Mouse (Mus musculus) CH12.LX (cell line): ENCODE measurements around the gene Nr2e3. TPM values are rescaled to one million over a fixed set of nuclear protein-coding genes. Genes with fewer than 3 reads are reported as not detected.
A peak's percentile ranks its signal among the peaks of the same experiment; 100 is the strongest.

ENCODE experiments used
- DNase-seq: peaks from one replicate; pipeline ENCODE4 v3.0.0-alpha.2; 2013; ENCODE audit errors: extremely low read depth
- H3K27ac ChIP-seq: 2 replicates; pipeline ENCODE4 v1.5.1; 2012; ENCODE audit warnings: low read depth, mild to moderate bottlenecking, control low read depth, moderate library complexity; ENCODE audit not compliant: insufficient read depth
- H3K27me3 ChIP-seq: replicated peaks from 2 replicates; pipeline ENCODE3; 2012; ENCODE audit warnings: inconsistent platforms
- H3K36me3 ChIP-seq, 2 experiments: replicated peaks in 1 of 2; 2 replicates each; pipeline versions ENCODE3 to v1.6.1; 2012; ENCODE audit warnings: inconsistent platforms in 1 of 2, low read length in 1 of 2, mild to moderate bottlenecking in 1 of 2, mixed read lengths in 1 of 2, moderate library complexity in 1 of 2; ENCODE audit not compliant: control insufficient read depth in 1 of 2, insufficient read depth in 1 of 2
- H3K4me1 ChIP-seq, 2 experiments: 2 replicates each; pipeline ENCODE4 v1.6.1; 2012; ENCODE audit warnings: inconsistent platforms in 1 of 2, moderate library complexity in 1 of 2; ENCODE audit not compliant: insufficient read depth in 2 of 2, control insufficient read depth in 1 of 2
- H3K4me2 ChIP-seq: 2 replicates; pipeline ENCODE4 v1.6.1; 2012; ENCODE audit warnings: low read depth, mild to moderate bottlenecking, control low read depth; ENCODE audit not compliant: poor library complexity, insufficient read depth, severe bottlenecking
- H3K4me3 ChIP-seq, 3 experiments: fragments of 150-350 bp in 1 of 3; sonication (generic) in 1 of 3; replicated peaks in 1 of 3; 2 replicates each; pipeline versions ENCODE3 to v1.5.1; 2011 to 2012; ENCODE audit warnings: low read depth in 2 of 3, low read length in 2 of 3, mild to moderate bottlenecking in 2 of 3, moderate library complexity in 2 of 3, control low read depth in 1 of 3, improper control_type of control experiment in 1 of 3, inconsistent platforms in 1 of 3, mixed read lengths in 1 of 3; ENCODE audit not compliant: poor library complexity in 1 of 3
- H3K79me2 ChIP-seq: replicated peaks from 2 replicates; pipeline ENCODE4 v1.6.1; 2012; ENCODE audit warnings: mild to moderate bottlenecking, moderate library complexity; ENCODE audit not compliant: control insufficient read depth, poor library complexity, insufficient read depth, severe bottlenecking; ENCODE audit errors: extremely low read depth
- H3K9ac ChIP-seq: 2 replicates; pipeline ENCODE4 v1.6.1; 2012; ENCODE audit warnings: low read depth, mild to moderate bottlenecking, control low read depth, moderate library complexity; ENCODE audit not compliant: insufficient read depth
- H3K9me3 ChIP-seq: replicated peaks from 2 replicates; pipeline ENCODE3; 2012; ENCODE audit warnings: low read length, inconsistent platforms, mixed read lengths
- CHD1 ChIP-seq: IDR thresholded peaks from 2 replicates; pipeline ENCODE4 v1.6.1; 2012; ENCODE audit warnings: low read depth, low read length, improper control_type of control experiment, inconsistent platforms
- CHD2 ChIP-seq: IDR thresholded peaks from 2 replicates; pipeline ENCODE4 v1.6.1; 2011; ENCODE audit warnings: low read length, improper control_type of control experiment
- CTCF ChIP-seq, 2 experiments: IDR thresholded peaks in 1 of 2; conservative IDR thresholded peaks in 1 of 2; 2 replicates each; pipeline ENCODE4 v1.5.1; 2011 to 2012; ENCODE audit warnings: low read depth in 2 of 2, low read length in 2 of 2, improper control_type of control experiment in 1 of 2, inconsistent platforms in 1 of 2, mild to moderate bottlenecking in 1 of 2, moderate library complexity in 1 of 2
- EP300 ChIP-seq: IDR thresholded peaks from 2 replicates; pipeline ENCODE4 v1.6.1; 2011; ENCODE audit warnings: low read length, improper control_type of control experiment
- JUN ChIP-seq: IDR thresholded peaks from 2 replicates; pipeline ENCODE4 v1.6.1; 2011; ENCODE audit warnings: low read depth, mild to moderate bottlenecking, low read length, improper control_type of control experiment, moderate library complexity; ENCODE audit not compliant: insufficient read depth
- KAT2A ChIP-seq: IDR thresholded peaks from 2 replicates; pipeline ENCODE4 v1.6.1; 2012; ENCODE audit warnings: low read length, improper control_type of control experiment, inconsistent platforms; ENCODE audit not compliant: insufficient replicate concordance
- MAX ChIP-seq: IDR thresholded peaks from 2 replicates; pipeline ENCODE4 v1.6.1; 2011; ENCODE audit warnings: low read length, improper control_type of control experiment
- MAZ ChIP-seq: IDR thresholded peaks from 2 replicates; pipeline ENCODE4 v1.6.1; 2012; ENCODE audit warnings: low read depth, mild to moderate bottlenecking, inconsistent platforms, low read length, improper control_type of control experiment, moderate library complexity
- MXI1 ChIP-seq: IDR thresholded peaks from 2 replicates; pipeline ENCODE4 v1.6.1; 2011; ENCODE audit warnings: mild to moderate bottlenecking, low read depth, low read length, improper control_type of control experiment
- MYC ChIP-seq: IDR thresholded peaks from 2 replicates; pipeline ENCODE4 v1.6.1; 2011; ENCODE audit warnings: low read depth, mild to moderate bottlenecking, improper control_type of control experiment, low read length
- NELFE ChIP-seq: IDR thresholded peaks from 2 replicates; pipeline ENCODE4 v1.6.1; 2011; ENCODE audit warnings: low read depth, low read length, improper control_type of control experiment
- NRF1 ChIP-seq: IDR thresholded peaks from 2 replicates; pipeline ENCODE4 v1.6.1; 2014; ENCODE audit warnings: low read depth, mild to moderate bottlenecking, inconsistent platforms, low read length, improper control_type of control experiment, moderate library complexity
- POLR2A ChIP-seq: IDR thresholded peaks from 2 replicates; pipeline ENCODE4 v1.6.1; 2011; ENCODE audit warnings: low read depth, mild to moderate bottlenecking, improper control_type of control experiment, low read length
- RCOR1 ChIP-seq: conservative IDR thresholded peaks from 2 replicates; pipeline ENCODE4 v1.6.1; 2012; ENCODE audit warnings: low read depth, mild to moderate bottlenecking, inconsistent platforms, low read length, improper control_type of control experiment
- SIN3A ChIP-seq: IDR thresholded peaks from 2 replicates; pipeline ENCODE4 v1.6.1; 2012; ENCODE audit warnings: low read length, improper control_type of control experiment, inconsistent platforms
- TCF12 ChIP-seq: IDR thresholded peaks from 2 replicates; pipeline ENCODE4 v1.6.1; 2014; ENCODE audit warnings: low read depth, mild to moderate bottlenecking, inconsistent platforms, low read length, improper control_type of control experiment
- UBTF ChIP-seq: IDR thresholded peaks from 2 replicates; pipeline ENCODE4 v1.6.1; 2012; ENCODE audit warnings: low read depth, mild to moderate bottlenecking, inconsistent platforms, low read length, improper control_type of control experiment, moderate library complexity
- USF2 ChIP-seq: conservative IDR thresholded peaks from 2 replicates; pipeline ENCODE4 v1.6.1; 2011; ENCODE audit warnings: low read depth, low read length, improper control_type of control experiment
- ZKSCAN1 ChIP-seq: IDR thresholded peaks from 2 replicates; pipeline ENCODE4 v1.6.1; 2012; ENCODE audit warnings: low read depth, inconsistent platforms, low read length, improper control_type of control experiment, borderline replicate concordance
- ZNF384 ChIP-seq: IDR thresholded peaks from 2 replicates; pipeline ENCODE4 v1.6.1; 2012; ENCODE audit warnings: low read depth, low read length, improper control_type of control experiment, inconsistent platforms
- dilution Hi-C: fragments of 300-500 bp; cut with MboI; formaldehyde crosslinking; loops from 2 replicates; pipeline ENCODE4 v1.14.3; 2020; ENCODE audit warnings: low sequenced_read_pairs; ENCODE audit not compliant: extremely low pct_unique_long_range_greater_than_20kb, extremely low pct_ligation_motif_present
- in situ Hi-C: fragments of 300-500 bp; cut with MboI; formaldehyde crosslinking; loops from 3 replicates; pipeline ENCODE4 v1.14.3; 2019; ENCODE audit warnings: low sequenced_read_pairs, low pct_ligation_motif_present, low pct_unique_long_range_greater_than_20kb, mixed read lengths
- polyA plus RNA-seq: library from polyadenylated mRNA; unstranded; fragments of >175 nt; gene quantifications from 2 replicates; pipeline ENCODE4 v1.2.1, GENCODE M21; 2012; ENCODE audit warnings: low read depth; ENCODE audit not compliant: insufficient read length
- total RNA-seq, 2 experiments: library from RNA; depleted of rRNA; stranded (reverse); fragments of 300-350 nt in 1 of 2; fragments of >200 nt in 1 of 2; gene quantifications; 2 replicates each; pipeline ENCODE4 v1.2.3; 2012 to 2014

The Nr2e3 gene
- total and polyA plus RNA-seq, 3 experiments: 0.13 TPM; not detected in 2

DNA sequence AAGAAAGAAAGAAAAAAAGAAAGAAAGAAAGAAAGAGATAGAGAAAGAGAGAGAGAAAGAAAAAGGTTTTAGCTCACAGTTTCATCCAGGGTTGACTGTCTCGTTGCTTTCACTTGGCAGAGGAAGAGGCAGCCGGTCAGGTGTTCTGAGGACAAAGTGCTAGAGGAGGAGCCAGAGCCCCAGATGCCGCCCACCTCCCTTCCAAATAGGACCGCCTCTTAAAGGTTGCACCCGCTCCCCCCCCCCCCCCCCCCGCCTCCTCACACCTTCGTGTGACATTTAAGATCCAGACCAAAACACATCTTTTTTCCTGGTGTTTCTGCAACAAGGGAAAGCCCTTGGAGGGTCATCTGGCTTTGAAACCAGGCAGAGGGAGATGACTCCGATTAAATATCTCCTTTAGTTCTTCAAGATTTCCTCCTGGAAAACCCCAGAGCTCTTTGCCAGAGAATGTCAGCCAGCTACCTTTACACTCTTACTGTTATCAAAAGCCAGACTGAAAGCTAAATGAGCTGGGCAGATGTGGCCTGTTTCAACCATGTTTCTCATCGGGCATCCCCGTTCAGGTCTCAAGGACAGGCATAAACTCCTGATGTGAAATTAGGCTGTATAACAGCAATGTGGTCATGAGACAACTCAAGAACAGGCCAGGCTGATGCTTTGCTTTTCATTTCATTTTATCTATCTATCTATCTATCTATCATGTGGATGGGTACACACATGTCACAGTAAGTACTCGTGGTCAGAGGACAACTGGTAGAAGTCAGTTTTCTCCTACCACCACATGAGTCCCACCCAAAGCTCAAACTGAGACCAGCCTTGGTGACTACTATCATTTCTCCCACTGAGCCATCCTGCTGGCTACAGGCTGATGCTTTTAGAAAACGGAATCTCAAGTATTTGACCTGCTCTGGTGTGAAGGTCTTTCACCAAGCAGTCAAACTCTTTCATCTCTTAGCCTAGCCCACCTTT lies 19.3 kb downstream of the Nr2e3 start:
- H3K27me3 ChIP-seq: no peaks in the 10 kb centered on the region
- no peak overlapping the region; the same call in 1 of the 2 replicates for H3K9ac ChIP-seq
- TF ChIP-seq UBTF: no peak
- TF ChIP-seq CHD1: 0 out of 2 replicates have a peak, but pooled peaks have one; percentile 63
- TF ChIP-seq MAX: peak; percentile 40; the same call in 1 of the 2 replicates
- TF ChIP-seq MXI1: 0 out of 2 replicates have a peak, but pooled peaks have one; percentile 42
- TF ChIP-seq JUN: no peak
- TF ChIP-seq ZNF384: no peak
- TF ChIP-seq TCF12: 0 out of 2 replicates have a peak, but pooled peaks have one; percentile 13
- TF ChIP-seq EP300: 0 out of 2 replicates have a peak, but pooled peaks have one; percentile 19
- no peak for TF ChIP-seq ZKSCAN1
- TF ChIP-seq NRF1: no peak
- 0 out of 2 replicates have a peak, but pooled peaks have one; percentile 36 for TF ChIP-seq SIN3A
- no peak for TF ChIP-seq KAT2A
- DNase-seq: peak; percentile 27
- dilution Hi-C loops: no loop called here
- no peaks in the 10 kb centered on the region for H3K36me3 ChIP-seq
- in situ Hi-C loops: no loop called here
- peaks cover 7 to 31% of the 10 kb centered on the region in 2 experiments for H3K4me1 ChIP-seq
- no peaks in the 10 kb centered on the region for H3K9me3 ChIP-seq
- H3K27ac ChIP-seq: no peak overlapping the region
- H3K4me3 ChIP-seq: peak overlapping the region in 2 of 3 experiments; percentile 21 to 29
- peak overlapping the region; percentile 73 for H3K4me2 ChIP-seq
- no peaks in the 10 kb centered on the region for H3K79me2 ChIP-seq

DNA sequence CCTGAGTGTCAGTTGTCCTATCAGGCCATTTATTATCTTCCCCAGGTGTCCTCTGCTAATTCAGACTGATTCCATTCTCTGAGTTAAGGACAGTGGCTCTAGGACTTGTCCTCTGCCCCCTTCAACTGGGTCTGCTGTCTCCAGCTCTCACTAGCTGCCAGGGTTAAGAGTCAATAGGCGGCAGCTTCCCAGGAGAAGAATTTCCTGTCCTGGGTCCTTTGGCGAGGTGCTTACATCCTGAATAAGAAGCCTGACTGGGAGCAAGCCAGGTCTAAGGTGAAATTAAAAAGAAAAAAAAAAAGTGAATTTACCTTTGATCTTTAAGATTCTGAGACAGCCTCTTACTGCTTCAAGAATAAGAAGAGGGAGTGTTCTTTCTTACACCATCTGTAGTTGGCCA lies 20.8 kb downstream of the Nr2e3 start:
- in situ Hi-C loops: no loop called here

More for the DNA sequence above, 20.8 kb downstream of the Nr2e3 start:
- H3K4me1 ChIP-seq: peaks cover 7 to 31% of the 10 kb centered on the region in 2 experiments
- no peaks in the 10 kb centered on the region for H3K9me3 ChIP-seq
- H3K27me3 ChIP-seq: no peaks in the 10 kb centered on the region
- no peak overlapping the region for H3K27ac ChIP-seq
- no peak overlapping the region for H3K4me3 ChIP-seq
- TF ChIP-seq MYC (no peak), NRF1 (no peak), USF2 (no peak), CHD2 (no peak), POLR2A (no peak), MAZ (no peak), RCOR1 (no peak), ZNF384 (no peak), NELFE (no peak), CTCF (conservative IDR thresholded peaks at IDR 0.05 in 1 of 2, IDR thresholded peaks at IDR 0.05 in 1 of 2; ENCODE audit: low read depth in 2 of 2, low read length in 2 of 2) (no peak)
- H3K79me2 ChIP-seq: no peaks in the 10 kb centered on the region
- DNase-seq: no peak
- peaks cover 0 to 2% of the 10 kb centered on the region in 2 experiments for H3K36me3 ChIP-seq
- dilution Hi-C loops: no loop called here
- H3K4me2 ChIP-seq: 0 out of 2 replicates have a peak overlapping the region, but pooled peaks have one; percentile 59
- H3K9ac ChIP-seq: no peak overlapping the region
